Mouse (Mus musculus): ENCODE data around the gene Rab17. TPM values are rescaled to one million over a fixed set of nuclear protein-coding genes. Genes with fewer than 3 reads are reported as not detected.

Rab17 gene
- total RNA-seq, 2 experiments from 2014 or later = not detected

GRCm38 (mm10) chr1:91001871-91002539 lies 32.5 kb upstream of the Rab17 start:
- no peak overlapping the region for H3K27ac ChIP-seq
- TF ChIP-seq CTCF (conservative IDR thresholded peaks at IDR 0.05) = no peak
- DNase-seq (ENCODE audit: low spot score in 2 of 2) = no peak

GRCm38 (mm10) chr1:91001101-91001500 lies 31.6 kb upstream of the Rab17 start:
- Histone ChIP-seq H3K27ac (no peak overlapping the region), H3K4me3 (no peak overlapping the region)
- no peak for TF ChIP-seq CTCF (conservative IDR thresholded peaks at IDR 0.05)
- DNase-seq (ENCODE audit: low spot score in 2 of 2) = no peak

More at GRCm38 (mm10) chr1:91001871-91002539, 32.5 kb upstream of the Rab17 start:
- no peak overlapping the region for H3K4me3 ChIP-seq

- TF ChIP-seq CTCF (conservative IDR thresholded peaks at IDR 0.05) = no peak
Measured at GRCm38 (mm10) chr1:90999911-91000601, 30.6 kb upstream of the Rab17 start.

GRCm38 (mm10) chr1:90998891-90999611 lies 29.6 kb upstream of the Rab17 start:
- Histone ChIP-seq H3K27ac (peak overlapping the region; percentile 85), H3K4me3 (peak overlapping the region; percentile 90)
- no peak for TF ChIP-seq CTCF (conservative IDR thresholded peaks at IDR 0.05)
- no peak for DNase-seq (ENCODE audit: low spot score in 2 of 2)

More at GRCm38 (mm10) chr1:90999911-91000601, 30.6 kb upstream of the Rab17 start:
- Histone ChIP-seq H3K4me3 (peak overlapping the region; percentile 90), H3K27ac (no peak overlapping the region)
- DNase-seq (ENCODE audit: low spot score in 2 of 2) = no peak

GRCm38 (mm10) chr1:90998268-90998890 lies 28.9 kb upstream of the Rab17 start, which contains the start of gene Lrrfip1:
TSS of gene Lrrfip1 (plus strand) at chr1:90998737.
- peak within 1 kb of the TSS; percentile 90 for H3K4me3 ChIP-seq
- H3K27ac ChIP-seq = peak within 1 kb of the TSS; percentile 85
- peak; percentile 46 to 60 for DNase-seq (ENCODE audit: low spot score in 2 of 2)
- TF ChIP-seq CTCF (conservative IDR thresholded peaks at IDR 0.05) = no peak

- H3K27ac ChIP-seq = no peak overlapping the region
- TF ChIP-seq CTCF (conservative IDR thresholded peaks at IDR 0.05) = no peak
- H3K4me3 ChIP-seq = peak overlapping the region; percentile 90; the same call in 1 of the 2 replicates
- no peak for DNase-seq (ENCODE audit: low spot score in 2 of 2)
Measured at GRCm38 (mm10) chr1:90997641-90998040, 28.2 kb upstream of the Rab17 start.

- no peak for TF ChIP-seq CTCF (conservative IDR thresholded peaks at IDR 0.05)
- no peak for DNase-seq (ENCODE audit: low spot score in 2 of 2)
- Histone ChIP-seq H3K27ac (no peak overlapping the region), H3K4me3 (no peak overlapping the region)
Measured at GRCm38 (mm10) chr1:90997136-90997535, 27.7 kb upstream of the Rab17 start.

GRCm38 (mm10) chr1:90995916-90996315 lies 26.5 kb upstream of the Rab17 start:
- no peak for TF ChIP-seq CTCF (conservative IDR thresholded peaks at IDR 0.05)
- Histone ChIP-seq H3K4me3 (no peak overlapping the region), H3K27ac (no peak overlapping the region)
- no peak for DNase-seq (ENCODE audit: low spot score in 2 of 2)

- peak overlapping the region; percentile 58; the same call in 1 of the 2 replicates for H3K27ac ChIP-seq
- no peak for TF ChIP-seq CTCF (conservative IDR thresholded peaks at IDR 0.05)
- DNase-seq (ENCODE audit: low spot score in 2 of 2) = peak in 1 of 2 experiments; percentile 5
- H3K4me3 ChIP-seq = no peak overlapping the region
Measured at GRCm38 (mm10) chr1:90981346-90981745, 11.9 kb upstream of the Rab17 start.

- DNase-seq (ENCODE audit: low spot score in 2 of 2) = peak in 1 of 2 experiments; percentile 8
- no peak for TF ChIP-seq CTCF (conservative IDR thresholded peaks at IDR 0.05)
- Histone ChIP-seq H3K4me3 (no peak overlapping the region), H3K27ac (peak overlapping the region; percentile 58; the same call in 1 of the 2 replicates)
Measured at GRCm38 (mm10) chr1:90980638-90981330, 11.3 kb upstream of the Rab17 start.

GRCm38 (mm10) chr1:90975960-90976359 lies 6.5 kb upstream of the Rab17 start:
- no peak for TF ChIP-seq CTCF (conservative IDR thresholded peaks at IDR 0.05)
- DNase-seq (ENCODE audit: low spot score in 2 of 2) = no peak
- H3K27ac ChIP-seq = peak overlapping the region; percentile 52; the same call in 1 of the 2 replicates

More at GRCm38 (mm10) chr1:90975960-90976359, 6.5 kb upstream of the Rab17 start:
- H3K4me3 ChIP-seq = no peak overlapping the region

Data from layer of hippocampus, adult 2 months (tissue).